Mouse (Mus musculus) spleen, postnatal 10 days (tissue): ENCODE measurements around the gene Garnl3.

Experiments used
- DNase-seq, 2 experiments: peaks; one replicate each; pipeline ENCODE4 v3.0.0; 2021 to 2022; ENCODE audit warnings: low spot score in 2 of 2

Garnl3 gene

GRCm38 (mm10) chr2:33086671-33087363, 44.6 kb downstream of the Garnl3 start:
- no peak for DNase-seq

GRCm38 (mm10) chr2:33086016-33086596, 45.3 kb downstream of the Garnl3 start:
- no peak for DNase-seq

- DNase-seq: no peak
Measured at GRCm38 (mm10) chr2:33084221-33084620, 47.2 kb downstream of the Garnl3 start.

- no peak for DNase-seq
Measured at GRCm38 (mm10) chr2:33080166-33080565, 51.3 kb downstream of the Garnl3 start.

- DNase-seq: peak in 1 of 2 experiments; percentile 33
Measured at GRCm38 (mm10) chr2:33077252-33077651, 54.2 kb downstream of the Garnl3 start.

GRCm38 (mm10) chr2:33074931-33075330, 56.5 kb downstream of the Garnl3 start:
- no peak for DNase-seq

GRCm38 (mm10) chr2:33074188-33074587, 57.3 kb downstream of the Garnl3 start:
- no peak for DNase-seq

- no peak for DNase-seq
Measured at GRCm38 (mm10) chr2:33072333-33072732, 59.1 kb downstream of the Garnl3 start.

- no peak for DNase-seq
Measured at GRCm38 (mm10) chr2:33065610-33066009, 65.8 kb downstream of the Garnl3 start.

GRCm38 (mm10) chr2:33062744-33063143, 68.7 kb downstream of the Garnl3 start:
- DNase-seq: no peak

- no peak for DNase-seq
Measured at GRCm38 (mm10) chr2:33058926-33059325, 72.5 kb downstream of the Garnl3 start.

GRCm38 (mm10) chr2:33057514-33057913, 73.9 kb downstream of the Garnl3 start:
- DNase-seq: no peak

GRCm38 (mm10) chr2:33053966-33054365, 77.5 kb downstream of the Garnl3 start:
- no peak for DNase-seq

- DNase-seq: no peak
Measured at GRCm38 (mm10) chr2:33047360-33047759, 84.1 kb downstream of the Garnl3 start.

- DNase-seq: no peak
Measured at GRCm38 (mm10) chr2:33046919-33047318, 84.5 kb downstream of the Garnl3 start.

- DNase-seq: no peak
Measured at GRCm38 (mm10) chr2:33045899-33046298, 85.6 kb downstream of the Garnl3 start.

GRCm38 (mm10) chr2:33042781-33043180, 88.7 kb downstream of the Garnl3 start:
- no peak for DNase-seq

GRCm38 (mm10) chr2:33041571-33041970, 89.9 kb downstream of the Garnl3 start:
- DNase-seq: no peak

GRCm38 (mm10) chr2:33037429-33037828, 94.0 kb downstream of the Garnl3 start:
- no peak for DNase-seq

- DNase-seq: no peak
Measured at GRCm38 (mm10) chr2:33035297-33035696, 96.2 kb downstream of the Garnl3 start.

GRCm38 (mm10) chr2:33033281-33033680, 98.2 kb downstream of the Garnl3 start:
- DNase-seq: no peak

- DNase-seq: no peak
Measured at GRCm38 (mm10) chr2:33032391-33033062, 98.9 kb downstream of the Garnl3 start.

GRCm38 (mm10) chr2:33025040-33025439, 106.4 kb downstream of the Garnl3 start:
- DNase-seq: no peak
